Mouse (Mus musculus): ENCODE data around the gene 4933412E24Rik.

4933412E24Rik gene

DNA sequence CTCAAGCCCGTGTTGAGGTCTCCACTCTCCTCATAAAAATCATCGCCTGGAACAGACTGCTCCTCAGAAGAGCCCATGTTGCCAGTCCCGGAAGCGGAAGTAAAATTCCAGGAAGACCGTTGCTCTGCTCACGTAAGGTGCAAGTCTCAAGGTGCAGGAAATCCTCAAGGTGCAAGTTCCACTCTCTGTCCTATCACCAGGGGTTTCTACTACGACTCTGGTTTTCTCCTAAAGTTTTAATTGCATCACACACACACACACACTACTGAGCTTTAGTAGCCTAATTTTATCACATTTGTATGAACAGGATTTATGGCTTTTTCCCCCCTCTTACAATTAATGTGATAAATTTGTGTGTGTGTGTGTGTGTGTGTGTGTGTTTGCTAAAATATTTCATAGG lies at the start of gene 4933412E24Rik:
Gene 4933412E24Rik, minus strand, starts transcription at position 101 of the 400 bp plus-strand sequence.
- DNase-seq (ENCODE audit: low read depth, low spot score), result no peak

DNA sequence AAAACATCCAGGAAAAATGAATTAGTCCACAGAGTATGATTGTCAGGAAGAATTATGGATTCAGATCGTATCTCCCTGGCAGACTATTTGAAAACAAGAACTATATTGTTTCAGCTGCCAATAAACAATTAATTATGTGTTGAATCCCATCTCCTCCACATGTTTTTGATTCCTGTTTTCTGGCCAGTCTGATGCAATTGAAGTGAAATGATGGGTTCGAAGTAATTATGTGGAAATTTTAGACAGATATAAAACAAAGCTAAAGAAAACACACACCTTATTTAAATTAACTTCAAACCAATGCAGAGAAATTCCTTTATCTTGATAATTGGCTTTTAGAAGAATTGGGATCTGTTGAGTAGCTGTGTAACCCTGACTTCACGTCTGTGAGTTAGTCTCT lies 14.3 kb upstream of the 4933412E24Rik start:
- no peak for DNase-seq (ENCODE audit: low read depth, low spot score)

DNA sequence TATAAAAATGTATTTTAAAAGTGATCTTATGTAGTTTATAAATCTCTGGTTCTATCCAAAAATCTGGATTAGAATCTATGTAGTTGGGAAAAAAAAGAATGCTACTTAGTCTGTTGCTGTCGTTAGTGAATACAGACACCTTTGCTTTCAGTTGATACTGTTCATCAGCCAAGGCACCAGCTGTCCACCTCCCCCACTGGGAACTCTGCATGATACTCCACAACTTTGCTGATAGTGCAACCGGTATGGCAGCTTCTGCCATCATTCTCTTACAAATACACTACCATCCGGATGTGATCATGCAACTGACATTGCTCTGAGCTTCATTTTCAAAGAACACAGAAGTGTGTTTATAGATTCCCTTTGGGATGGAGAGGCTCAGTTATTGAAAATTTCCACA lies 4.8 kb upstream of the 4933412E24Rik start:
- no peak for DNase-seq (ENCODE audit: low read depth, low spot score)

DNA sequence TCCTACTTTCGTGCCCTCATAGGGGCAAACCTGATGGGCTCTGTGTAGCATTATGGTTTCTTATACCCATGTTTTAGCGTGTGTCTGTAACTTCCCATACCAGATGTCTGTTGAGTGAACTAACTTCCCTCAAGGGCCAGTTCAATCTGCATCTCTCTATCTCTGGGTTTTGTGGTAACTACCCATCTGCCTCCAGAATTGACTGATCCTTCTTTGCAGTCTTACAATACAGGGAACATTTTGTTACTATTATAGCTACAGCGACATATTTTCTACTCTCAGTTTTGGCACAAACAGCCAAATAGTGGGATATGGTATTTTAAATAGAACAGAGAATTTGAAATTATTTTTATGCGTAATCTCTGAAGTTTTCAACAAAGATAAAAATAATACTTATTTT lies 6.2 kb downstream of the 4933412E24Rik start:
- no peak for DNase-seq (ENCODE audit: low read depth, low spot score)

- no peak for DNase-seq (ENCODE audit: low read depth, low spot score)
Observed at GRCm38 (mm10) chr15:60009610-60010009, 6.8 kb downstream of the 4933412E24Rik start.

- DNase-seq (ENCODE audit: low read depth, low spot score), result no peak
Observed at GRCm38 (mm10) chr15:59983777-59984176, 32.6 kb downstream of the 4933412E24Rik start.

DNA sequence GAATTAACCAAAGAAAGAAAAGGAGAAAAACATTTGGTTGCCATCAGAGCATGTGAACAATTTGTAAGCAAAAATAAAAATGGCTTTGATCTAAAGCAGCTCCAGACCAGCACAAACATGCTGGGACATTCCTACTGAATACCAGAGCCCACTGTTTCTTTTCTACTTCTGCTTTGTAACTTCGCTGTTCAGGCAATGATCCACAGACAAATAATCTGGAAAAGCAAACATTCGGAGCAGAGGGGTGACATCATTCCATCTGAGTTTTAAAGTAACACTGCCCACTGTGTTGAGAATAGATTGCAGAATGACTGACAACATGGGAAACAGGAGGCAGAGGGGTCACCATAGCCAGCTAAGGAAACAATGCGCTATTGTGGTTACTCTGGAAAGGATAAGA lies 41.1 kb downstream of the 4933412E24Rik start:
- DNase-seq (ENCODE audit: low read depth, low spot score), result no peak

DNA sequence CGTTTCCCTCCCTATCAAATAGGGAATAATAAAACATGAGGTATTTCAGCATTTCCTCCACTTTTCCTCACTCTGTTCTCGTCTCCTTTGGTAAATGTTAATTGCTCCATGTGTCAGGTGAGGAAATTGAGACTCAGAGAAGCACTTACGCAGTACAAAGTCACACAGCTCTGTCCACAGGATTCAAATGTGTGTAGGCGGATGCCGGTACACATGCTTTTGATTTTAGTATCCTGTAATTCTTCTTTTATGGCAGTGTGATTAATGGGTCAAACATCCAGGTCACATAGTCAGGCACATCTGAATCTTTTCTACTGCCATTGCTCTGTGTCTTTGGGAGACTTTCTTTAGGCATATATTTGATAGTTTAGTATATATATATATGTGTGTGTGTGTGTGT lies 41.8 kb downstream of the 4933412E24Rik start:
- DNase-seq (ENCODE audit: low read depth, low spot score), result no peak

GRCm38 (mm10) chr15:59973651-59974519 lies 42.5 kb downstream of the 4933412E24Rik start:
- no peak for DNase-seq (ENCODE audit: low read depth, low spot score)

Data from brain, embryonic 18.5 days (tissue).